Mouse (Mus musculus) liver, postnatal 0 days (tissue): ENCODE results near the gene Chadl. TPM values are rescaled to one million over a fixed set of nuclear protein-coding genes. Genes with fewer than 3 reads are reported as not detected.

Experiments used
- ATAC-seq: fragments of 200-750 bp; cut with Nextera tagmentation; 2 replicates; pipeline ENCODE4 v1.8.0; 2017; ENCODE audit warnings: mild to moderate bottlenecking, moderate library complexity
- DNase-seq: peaks from one replicate; pipeline ENCODE4 v3.0.0-alpha.2; 2016
- H3K27ac ChIP-seq: fragments of 300-500 bp; sonication (generic); 2 replicates; pipeline ENCODE4 v1.5.1; 2014; ENCODE audit warnings: antibody characterized with exemption, moderate library complexity, mild to moderate bottlenecking, low read depth
- H3K27me3 ChIP-seq: fragments of 300-500 bp; sonication (generic); 2 replicates; pipeline ENCODE4 v1.6.1; 2014; ENCODE audit warnings: low read length, control low read depth, mixed read lengths; ENCODE audit not compliant: insufficient read depth
- H3K36me3 ChIP-seq: fragments of 300-500 bp; sonication (generic); replicated peaks from 2 replicates; pipeline ENCODE4 v1.6.1; 2014; ENCODE audit warnings: mild to moderate bottlenecking, control low read depth, low read length, moderate library complexity, mixed read lengths; ENCODE audit not compliant: insufficient read depth
- H3K4me1 ChIP-seq: fragments of 300-500 bp; sonication (generic); 2 replicates; pipeline ENCODE4 v1.6.1; 2014; ENCODE audit warnings: antibody characterized with exemption, mild to moderate bottlenecking, control low read depth; ENCODE audit not compliant: insufficient read depth
- H3K4me2 ChIP-seq: fragments of 300-500 bp; sonication (generic); 2 replicates; pipeline ENCODE4 v1.6.1; 2014; ENCODE audit warnings: low read depth, mild to moderate bottlenecking, low read length, moderate library complexity, mixed read lengths
- H3K4me3 ChIP-seq: fragments of 300-500 bp; sonication (generic); 2 replicates; pipeline ENCODE4 v1.5.1; 2014; ENCODE audit warnings: low read depth, low read length
- H3K9ac ChIP-seq: fragments of 300-500 bp; sonication (generic); replicated peaks from 2 replicates; pipeline ENCODE4 v1.6.1; 2014; ENCODE audit warnings: mild to moderate bottlenecking, moderate library complexity
- H3K9me3 ChIP-seq: fragments of 300-500 bp; sonication (generic); 2 replicates; pipeline ENCODE4 v1.6.1; 2016; ENCODE audit warnings: mild to moderate bottlenecking, control low read depth, low read length, mixed read lengths
- CTCF ChIP-seq: sonication (generic); IDR thresholded peaks from 2 replicates; pipeline ENCODE4 v1.5.1; 2016; ENCODE audit warnings: antibody characterized with exemption, low read depth
- EP300 ChIP-seq: IDR thresholded peaks from 2 replicates; pipeline ENCODE4 v1.6.1; 2016; ENCODE audit warnings: antibody characterized with exemption, low read depth, mild to moderate bottlenecking
- WGBS: fragments of 180-500 bp; shearing (Covaris S2); extraction: QIAGEN DNeasy Blood & Tissue Kit; methylation state at CpG from one replicate; pipeline ENCODE4 v1.1.7; 2014; ENCODE audit not compliant: insufficient replicate concordance; 5-methylcytosine and 5-hydroxymethylcytosine counted together
- polyA plus RNA-seq: library from polyadenylated mRNA; unstranded; fragments of >200 nt; fragmentation: Nextera tagmentation; extraction: Ambion mirVana; gene quantifications from 2 replicates; pipeline ENCODE4 v1.2.1, GENCODE M21; 2015

Gene Chadl
- polyA plus RNA-seq, 1 experiment from 2014 or later, result 1.4 TPM

DNA sequence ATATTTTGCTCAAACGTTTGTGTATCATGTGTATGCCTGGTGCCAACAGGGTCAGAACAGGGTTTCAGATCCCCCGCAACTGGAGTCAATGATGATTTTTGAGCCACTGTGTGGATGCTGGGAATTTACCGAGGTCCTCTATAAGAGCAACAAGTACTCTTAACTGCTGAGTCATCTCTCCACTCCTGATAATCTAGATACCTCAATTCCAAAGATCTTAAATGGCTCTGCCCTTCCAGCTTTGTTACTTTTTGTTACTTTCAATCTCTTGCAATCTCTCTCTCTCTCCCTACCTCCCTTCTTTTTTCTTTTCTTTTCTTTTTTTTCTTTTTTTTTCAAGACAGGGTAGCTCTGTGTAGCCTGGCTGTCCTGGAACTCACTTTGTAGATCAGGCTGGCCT, 38.0 kb upstream of the Chadl start:
- no peak for TF ChIP-seq EP300
- Histone ChIP-seq H3K9me3 (no peaks in the 10 kb centered on the region), H3K9ac (no peak overlapping the region), H3K4me1 (no peaks in the 10 kb centered on the region), H3K4me3 (no peak overlapping the region), H3K36me3 (no peaks in the 10 kb centered on the region), H3K27ac (no peak overlapping the region), H3K4me2 (no peak overlapping the region), H3K27me3 (no peaks in the 10 kb centered on the region)
- DNase-seq, result no peak
- WGBS, result 41% methylated on average over 3 of the region's 3 CpGs
- ATAC-seq, result no peak

DNA sequence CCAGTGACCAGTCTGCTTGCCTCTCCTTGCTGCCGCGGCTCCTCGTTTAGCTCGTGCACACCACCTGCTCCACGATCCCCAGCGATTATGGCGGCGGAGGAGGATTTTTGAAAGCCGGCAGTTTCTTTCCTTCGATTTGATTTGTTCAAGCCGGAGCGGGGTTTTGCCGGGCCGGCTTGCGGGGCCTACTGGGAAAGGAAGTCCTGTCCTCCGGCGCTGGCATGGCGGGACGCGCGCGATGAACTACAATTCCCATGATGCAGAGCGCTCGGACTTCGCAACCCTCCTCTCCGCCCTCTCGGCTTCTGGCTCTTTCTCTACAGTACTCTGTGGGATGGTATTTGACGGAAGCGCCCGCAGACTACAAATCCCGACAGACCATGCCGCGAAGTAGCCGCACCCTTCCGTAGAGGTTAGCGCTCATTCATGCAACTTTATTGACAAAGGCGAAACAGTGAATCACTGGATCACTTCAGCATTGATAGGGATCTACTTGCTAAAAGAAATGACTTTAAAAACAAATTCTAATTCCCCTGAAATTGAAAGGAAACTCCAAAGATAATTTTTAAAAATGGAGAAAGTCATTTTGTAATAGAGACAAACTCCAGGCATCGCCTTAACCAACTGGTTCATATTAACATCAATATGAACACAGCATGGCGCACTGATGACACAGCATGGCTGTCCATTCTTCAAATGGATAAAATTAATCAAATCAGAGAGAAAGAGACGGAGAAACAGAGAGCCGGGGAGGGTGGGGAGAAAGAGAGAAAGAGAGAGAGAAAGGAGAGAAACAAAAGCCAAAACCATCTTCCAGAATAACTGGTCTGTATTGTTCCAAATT, 32.9 kb upstream of the Chadl start:
- TF ChIP-seq CTCF, result no peak
- peak; percentile 83 for TF ChIP-seq EP300
- ATAC-seq (peak; percentile 95), DNase-seq (peak; percentile 98)
- H3K9me3 ChIP-seq, result no peaks in the 10 kb centered on the region
- H3K9ac ChIP-seq, result peak overlapping the region; percentile 77
- H3K36me3 ChIP-seq, result peaks cover 11% of the 10 kb centered on the region
- WGBS, result 7% methylated on average over 37 of the region's 41 CpGs
- H3K27ac ChIP-seq, result peak overlapping the region; percentile 90
- H3K4me2 ChIP-seq, result peak overlapping the region; percentile 72
- H3K27me3 ChIP-seq, result no peaks in the 10 kb centered on the region
- peaks cover 14% of the 10 kb centered on the region for H3K4me1 ChIP-seq
- H3K4me3 ChIP-seq, result peak overlapping the region; percentile 75

DNA sequence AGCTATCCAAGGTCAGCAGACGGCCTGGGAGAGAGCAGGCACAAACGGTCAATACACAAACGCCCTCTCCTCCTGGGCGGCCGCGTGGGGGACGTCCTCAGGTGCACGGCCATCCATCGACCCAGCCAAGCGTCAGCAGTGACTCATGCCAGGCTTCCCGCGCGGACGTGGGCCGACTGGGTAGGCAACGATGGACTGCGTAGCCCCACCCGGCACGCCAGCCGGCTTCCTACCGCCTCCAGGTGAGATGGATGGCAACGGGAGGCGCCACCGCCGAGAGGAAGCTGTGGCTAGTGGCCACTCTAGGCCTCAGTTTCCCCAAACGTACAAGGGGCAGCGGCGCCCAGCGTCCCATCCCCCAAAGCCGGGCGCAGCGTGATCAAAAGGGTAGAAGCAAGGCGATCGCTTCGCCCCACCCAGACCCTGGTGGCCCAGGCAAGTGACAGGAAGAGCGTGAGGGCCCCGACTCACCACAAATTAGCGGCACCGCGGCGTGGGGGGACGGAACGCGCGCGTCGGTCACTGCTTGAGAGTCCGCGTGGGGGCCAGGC, 32.2 kb upstream of the Chadl start:
- TF ChIP-seq CTCF, result 0 out of 2 replicates have a peak, but pooled peaks have one; percentile 6
- TF ChIP-seq EP300, result no peak
- H3K4me2 ChIP-seq, result peak overlapping the region; percentile 72
- peak overlapping the region; percentile 75 for H3K4me3 ChIP-seq
- H3K9me3 ChIP-seq, result no peaks in the 10 kb centered on the region
- DNase-seq, result peak; percentile 85
- H3K36me3 ChIP-seq, result peaks cover 17% of the 10 kb centered on the region
- peak overlapping the region; percentile 77 for H3K9ac ChIP-seq
- WGBS, result 2% methylated on average over 46 of the region's 49 CpGs
- peak; percentile 72 for ATAC-seq
- H3K4me1 ChIP-seq, result peaks cover 14% of the 10 kb centered on the region
- no peaks in the 10 kb centered on the region for H3K27me3 ChIP-seq
- peak overlapping the region; percentile 90 for H3K27ac ChIP-seq

DNA sequence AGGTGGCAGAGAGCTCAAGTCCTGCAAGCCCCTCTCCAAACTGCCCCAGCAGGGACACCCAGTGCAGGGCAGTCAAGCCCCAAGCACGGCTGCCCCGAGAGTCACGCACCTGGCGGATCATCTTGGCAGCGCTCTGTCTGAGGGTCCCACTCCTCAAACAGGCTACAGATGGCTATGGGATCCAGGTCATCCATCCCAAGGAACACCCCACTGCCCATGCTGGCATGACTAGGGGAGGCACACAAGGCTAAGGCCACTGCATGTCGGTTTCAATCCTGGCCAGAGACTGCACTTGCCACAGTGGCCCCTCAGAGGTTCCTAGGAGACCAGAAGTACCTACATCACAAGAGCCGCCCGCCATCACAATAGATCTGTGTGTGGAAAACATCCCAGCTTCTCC, 28.9 kb upstream of the Chadl start:
- H3K4me1 ChIP-seq, result peaks cover 14% of the 10 kb centered on the region
- H3K4me2 ChIP-seq, result no peak overlapping the region
- WGBS, result 97% methylated on average over 8 of the region's 8 CpGs
- H3K4me3 ChIP-seq, result no peak overlapping the region
- no peak for DNase-seq
- no peak for ATAC-seq
- H3K9ac ChIP-seq, result no peak overlapping the region
- TF ChIP-seq CTCF, result no peak
- TF ChIP-seq EP300, result no peak
- H3K27me3 ChIP-seq, result no peaks in the 10 kb centered on the region
- no peak overlapping the region for H3K27ac ChIP-seq
- H3K36me3 ChIP-seq, result peaks cover 50% of the 10 kb centered on the region
- no peaks in the 10 kb centered on the region for H3K9me3 ChIP-seq

DNA sequence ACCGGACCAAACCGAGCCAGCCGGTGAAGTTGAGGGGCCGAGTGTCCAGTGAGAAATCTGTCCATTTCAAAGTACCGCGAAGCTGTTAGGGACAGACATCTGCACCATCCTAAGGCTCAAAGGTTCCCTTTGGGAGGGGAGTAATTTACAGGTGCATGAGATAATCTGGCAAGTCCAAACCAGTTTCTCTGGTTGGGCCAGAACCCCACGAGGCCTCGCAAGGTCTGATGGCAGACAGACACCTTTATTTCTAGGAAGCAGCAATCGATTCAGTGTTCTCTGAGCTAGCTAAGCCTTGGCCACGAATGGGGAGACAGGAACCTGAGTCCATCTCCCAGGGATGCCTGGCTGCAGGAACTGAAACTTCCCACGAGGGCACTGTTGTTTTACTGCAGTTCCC, 26.6 kb upstream of the Chadl start:
- DNase-seq (no peak), ATAC-seq (no peak)
- peaks cover 12% of the 10 kb centered on the region for H3K4me1 ChIP-seq
- no peaks in the 10 kb centered on the region for H3K9me3 ChIP-seq
- TF ChIP-seq EP300, result no peak
- no peak for TF ChIP-seq CTCF
- H3K4me3 ChIP-seq, result no peak overlapping the region
- H3K36me3 ChIP-seq, result peaks cover 73% of the 10 kb centered on the region
- H3K9ac ChIP-seq, result no peak overlapping the region
- H3K4me2 ChIP-seq, result no peak overlapping the region
- no peaks in the 10 kb centered on the region for H3K27me3 ChIP-seq
- 91% methylated on average over 11 of the region's 11 CpGs for WGBS
- no peak overlapping the region for H3K27ac ChIP-seq

DNA sequence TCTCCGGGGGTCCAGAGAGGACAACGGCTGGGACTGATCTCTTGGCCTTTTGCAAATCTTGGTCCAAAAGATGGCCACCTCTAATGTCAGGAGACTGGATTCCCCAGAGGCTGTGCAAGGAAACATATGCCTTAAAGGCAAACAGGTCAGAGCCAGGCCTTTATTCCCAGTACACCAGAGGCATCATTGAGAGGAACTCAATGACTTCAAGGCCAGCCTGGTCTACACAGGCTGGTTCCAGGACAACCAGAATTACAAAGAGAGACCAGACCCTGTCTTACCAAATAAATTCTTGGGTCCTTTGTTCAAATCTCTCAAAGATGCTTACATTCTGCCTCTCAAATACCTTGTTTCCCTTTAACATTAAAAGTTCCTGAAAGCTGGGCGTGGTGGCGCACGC, 25.3 kb upstream of the Chadl start:
- TF ChIP-seq EP300 (no peak), CTCF (no peak)
- H3K36me3 ChIP-seq, result peaks cover 82% of the 10 kb centered on the region

More for the DNA sequence above, 25.3 kb upstream of the Chadl start:
- ATAC-seq (no peak), DNase-seq (no peak)
- no peaks in the 10 kb centered on the region for H3K9me3 ChIP-seq
- WGBS, result 89% methylated on average over 5 of the region's 5 CpGs
- no peak overlapping the region for H3K27ac ChIP-seq
- no peaks in the 10 kb centered on the region for H3K27me3 ChIP-seq
- no peak overlapping the region for H3K9ac ChIP-seq
- no peak overlapping the region for H3K4me2 ChIP-seq
- no peak overlapping the region for H3K4me3 ChIP-seq
- no peaks in the 10 kb centered on the region; the same call in 1 of the 2 replicates for H3K4me1 ChIP-seq
